Mouse (Mus musculus): Measurements from ENCODE around the gene B430306N03Rik. TPM values are rescaled to one million over a fixed set of nuclear protein-coding genes. Genes with fewer than 3 reads are reported as not detected.
"Not testable (repeated sequence)": the region's sequence is repeated elsewhere in the genome, so short reads cannot be mapped to it uniquely, and the experiment has no call there.

B430306N03Rik gene
- polyA plus RNA-seq, 1 experiment from 2014 or later, result 0.09 TPM

DNA sequence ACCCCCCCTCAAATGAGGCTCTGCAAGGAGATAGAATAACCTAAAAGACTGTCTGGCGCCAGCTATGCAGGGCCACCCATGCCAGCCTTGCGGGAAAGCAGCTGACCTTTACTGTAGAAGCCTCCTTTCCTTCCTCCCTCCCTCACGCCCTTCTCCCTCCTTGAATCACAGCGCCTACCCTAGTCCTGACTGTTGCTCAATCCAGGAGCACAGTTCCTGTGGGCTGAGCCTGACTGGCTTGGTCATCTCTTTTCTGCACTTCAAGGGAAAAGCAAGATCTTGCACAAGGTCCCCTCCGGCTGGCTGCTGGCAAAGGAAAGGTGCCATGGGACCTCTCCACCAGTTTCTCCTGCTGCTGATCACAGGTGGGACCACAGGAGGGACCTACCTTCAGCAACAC lies 30.3 kb downstream of the B430306N03Rik start, which contains the start of gene Trem2:
Trem2 (plus strand) TSS at position 171 of the 400 bp plus-strand sequence.
- no peak within 1 kb of the TSS for H3K4me3 ChIP-seq
- H3K27me3 ChIP-seq, result no peaks in the 10 kb centered on the region
- ATAC-seq (replicated peaks), result no peak
- no peak within 1 kb of the TSS for H3K9ac ChIP-seq (replicated peaks)
- H3K9me3 ChIP-seq, result no peaks in the 10 kb centered on the region
- 84% methylated on average over 5 of the region's 5 CpGs for WGBS
- H3K4me1 ChIP-seq, result no peaks in the 10 kb centered on the region
- no peaks in the 10 kb centered on the region for H3K36me3 ChIP-seq
- no peak within 1 kb of the TSS for H3K27ac ChIP-seq (replicated peaks)
- H3K4me2 ChIP-seq (replicated peaks), result no peak within 1 kb of the TSS

DNA sequence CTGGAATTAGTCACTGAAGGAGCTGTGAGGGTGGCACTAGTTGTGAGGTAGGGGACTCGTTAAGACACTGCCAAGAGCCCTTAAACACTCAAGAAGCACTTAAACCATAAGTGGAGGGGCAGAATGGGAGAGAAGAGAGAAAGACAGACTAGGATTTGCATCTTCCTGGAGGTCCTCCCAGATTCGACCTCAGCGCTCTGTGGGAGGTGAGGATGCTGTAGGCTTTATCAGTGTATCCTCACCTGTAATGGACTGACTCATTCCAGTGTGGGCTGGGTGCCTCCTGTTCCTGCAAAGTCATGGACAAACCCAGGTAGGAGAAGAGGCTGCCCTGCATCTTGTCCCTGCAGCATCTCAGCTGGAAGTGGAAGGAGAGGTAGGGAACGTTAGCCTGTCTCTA lies 30.9 kb downstream of the B430306N03Rik start:
- H3K36me3 ChIP-seq, result no peaks in the 10 kb centered on the region
- no peaks in the 10 kb centered on the region for H3K4me1 ChIP-seq
- no peaks in the 10 kb centered on the region for H3K9me3 ChIP-seq
- H3K9ac ChIP-seq (replicated peaks), result no peak overlapping the region
- no peaks in the 10 kb centered on the region for H3K27me3 ChIP-seq
- H3K27ac ChIP-seq (replicated peaks), result no peak overlapping the region
- no peak overlapping the region for H3K4me2 ChIP-seq (replicated peaks)
- no peak overlapping the region for H3K4me3 ChIP-seq
- ATAC-seq (replicated peaks), result no peak
- WGBS, result 64% methylated on average over 4 of the region's 4 CpGs

DNA sequence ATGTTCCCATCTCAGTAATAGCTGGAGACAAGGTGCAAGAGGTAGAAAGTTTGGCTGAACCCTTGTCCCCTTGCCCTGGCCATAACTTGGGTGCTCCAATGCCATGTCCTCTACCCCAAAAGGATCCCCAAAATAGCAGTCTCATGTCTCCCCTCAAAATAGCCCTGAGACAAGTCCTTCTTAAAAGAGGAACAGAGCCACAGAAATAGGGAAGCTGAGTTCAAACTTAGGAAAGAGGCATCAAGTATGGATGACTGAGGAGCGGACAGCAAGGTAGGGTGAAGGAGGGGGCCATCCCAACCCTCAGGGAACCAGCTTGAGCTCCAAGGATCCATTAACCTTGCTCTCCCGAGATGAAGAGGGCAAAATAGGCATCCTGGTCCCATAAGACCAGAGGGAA lies 31.3 kb downstream of the B430306N03Rik start:
- 84% methylated on average over 2 of the region's 2 CpGs for WGBS
- Histone ChIP-seq H3K27me3 (no peaks in the 10 kb centered on the region), H3K9me3 (no peaks in the 10 kb centered on the region), H3K4me2 (replicated peaks) (no peak overlapping the region), H3K36me3 (no peaks in the 10 kb centered on the region), H3K4me3 (no peak overlapping the region), H3K27ac (replicated peaks) (no peak overlapping the region), H3K9ac (replicated peaks) (no peak overlapping the region), H3K4me1 (no peaks in the 10 kb centered on the region)
- ATAC-seq (replicated peaks), result no peak

DNA sequence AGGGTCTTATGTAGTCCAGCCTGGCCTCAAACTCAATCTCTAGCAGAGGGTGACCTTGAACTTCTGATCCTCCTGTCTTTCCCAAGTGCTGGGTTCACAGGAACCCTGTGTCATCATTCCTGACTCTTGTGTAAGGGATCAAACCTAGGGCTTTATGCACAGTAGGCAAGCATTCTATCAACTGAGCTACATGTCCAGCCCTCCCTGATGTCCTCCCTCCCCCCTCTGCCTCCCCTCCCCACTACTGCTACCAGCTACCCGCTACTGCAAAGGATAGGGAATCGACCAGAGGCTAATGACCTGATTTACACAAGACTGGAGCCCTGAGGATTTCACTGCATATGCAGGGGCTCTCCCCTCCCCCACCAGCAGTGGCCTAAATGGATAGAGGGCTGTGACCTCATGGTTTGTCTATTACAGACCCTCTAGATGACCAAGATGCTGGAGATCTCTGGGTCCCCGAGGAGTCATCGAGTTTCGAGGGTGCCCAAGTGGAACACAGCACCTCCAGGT lies 34.8 kb downstream of the B430306N03Rik start:
- no peak for ATAC-seq (replicated peaks)
- H3K27ac ChIP-seq (replicated peaks), result no peak overlapping the region
- H3K27me3 ChIP-seq, result no peaks in the 10 kb centered on the region
- H3K9me3 ChIP-seq, result no peaks in the 10 kb centered on the region
- H3K4me3 ChIP-seq, result no peak overlapping the region
- H3K36me3 ChIP-seq, result no peaks in the 10 kb centered on the region
- WGBS, result 75% methylated on average over 5 of the region's 5 CpGs
- no peak overlapping the region for H3K9ac ChIP-seq (replicated peaks)
- no peaks in the 10 kb centered on the region for H3K4me1 ChIP-seq
- no peak overlapping the region for H3K4me2 ChIP-seq (replicated peaks)

DNA sequence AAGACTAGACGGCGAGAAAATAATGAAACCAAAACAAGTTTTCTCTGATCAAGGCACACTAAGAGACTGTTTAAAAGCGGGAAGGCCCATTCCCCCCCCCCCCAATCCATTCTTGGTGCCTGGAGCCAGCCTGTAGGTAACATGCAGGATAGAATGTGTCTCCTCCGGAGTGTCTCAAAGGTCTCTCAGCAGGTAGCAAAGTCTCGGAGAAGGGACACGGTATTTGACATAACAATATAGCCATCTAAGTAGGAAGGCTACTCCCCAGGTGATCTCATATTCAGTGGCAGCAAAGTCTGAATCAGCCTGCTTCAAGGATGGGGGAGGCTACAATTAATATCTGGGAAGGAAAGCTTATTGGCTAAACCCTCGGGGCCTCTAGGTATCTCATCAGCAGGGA lies 37.0 kb downstream of the B430306N03Rik start:
- H3K27ac ChIP-seq (replicated peaks); H3K27me3 ChIP-seq; H3K4me1 ChIP-seq; H3K4me2 ChIP-seq (replicated peaks); H3K9me3 ChIP-seq; ATAC-seq (replicated peaks); H3K9ac ChIP-seq (replicated peaks); H3K4me3 ChIP-seq; H3K36me3 ChIP-seq: not testable (repeated sequence)
- WGBS, result 58% methylated on average over 7 of the region's 7 CpGs

DNA sequence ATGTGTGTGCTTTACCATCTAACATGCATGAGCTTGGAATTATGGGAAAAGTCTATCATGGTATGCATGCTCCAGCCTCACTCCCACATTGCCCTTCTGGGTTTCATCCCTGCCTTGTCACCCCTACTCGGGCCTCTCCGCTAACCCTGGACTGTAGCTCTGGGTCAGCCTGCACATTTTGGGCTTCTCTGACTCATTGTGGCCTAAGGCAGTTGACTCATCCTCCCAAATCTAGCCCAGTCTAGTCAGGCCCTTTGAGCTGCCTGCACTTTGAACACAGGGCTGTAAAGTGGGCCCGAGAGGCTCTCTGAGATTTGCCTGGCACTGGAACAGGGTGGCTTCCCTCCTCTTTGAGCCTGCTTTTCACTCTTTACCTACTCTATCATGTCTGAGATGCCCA lies 39.9 kb downstream of the B430306N03Rik start:
- Histone ChIP-seq H3K9me3 (no peaks in the 10 kb centered on the region), H3K36me3 (no peaks in the 10 kb centered on the region), H3K4me1 (no peaks in the 10 kb centered on the region), H3K4me3 (no peak overlapping the region), H3K9ac (replicated peaks) (no peak overlapping the region), H3K27me3 (no peaks in the 10 kb centered on the region), H3K4me2 (replicated peaks) (no peak overlapping the region), H3K27ac (replicated peaks) (no peak overlapping the region)
- no peak for ATAC-seq (replicated peaks)
- 79% methylated on average over 3 of the region's 3 CpGs for WGBS

DNA sequence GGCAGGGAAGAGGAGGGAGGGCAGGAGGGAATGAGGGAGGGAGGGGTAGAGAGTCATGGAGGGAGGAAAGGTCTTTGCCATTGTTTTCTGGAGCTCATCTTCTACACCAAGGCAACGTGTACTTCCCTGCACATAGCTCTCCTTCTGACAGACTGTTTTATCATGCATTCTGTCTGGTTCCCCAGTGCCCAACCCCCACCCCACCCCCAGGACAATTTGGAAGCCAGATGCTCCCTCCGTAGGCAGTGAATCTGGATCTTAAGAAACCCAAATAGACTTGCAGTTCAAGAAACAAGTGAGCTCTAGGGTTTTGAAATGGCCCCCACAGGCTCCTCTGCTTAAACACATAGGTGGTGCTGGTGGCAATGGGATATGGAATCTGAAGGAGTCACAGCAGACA lies 42.0 kb downstream of the B430306N03Rik start:
- no peak for ATAC-seq (replicated peaks)
- Histone ChIP-seq H3K27ac (replicated peaks) (no peak overlapping the region), H3K9ac (replicated peaks) (no peak overlapping the region), H3K36me3 (no peaks in the 10 kb centered on the region), H3K4me2 (replicated peaks) (no peak overlapping the region), H3K4me3 (no peak overlapping the region), H3K4me1 (peaks cover 6% of the 10 kb centered on the region), H3K9me3 (no peaks in the 10 kb centered on the region), H3K27me3 (no peaks in the 10 kb centered on the region)
- 53% methylated on average over 2 of the region's 2 CpGs for WGBS

DNA sequence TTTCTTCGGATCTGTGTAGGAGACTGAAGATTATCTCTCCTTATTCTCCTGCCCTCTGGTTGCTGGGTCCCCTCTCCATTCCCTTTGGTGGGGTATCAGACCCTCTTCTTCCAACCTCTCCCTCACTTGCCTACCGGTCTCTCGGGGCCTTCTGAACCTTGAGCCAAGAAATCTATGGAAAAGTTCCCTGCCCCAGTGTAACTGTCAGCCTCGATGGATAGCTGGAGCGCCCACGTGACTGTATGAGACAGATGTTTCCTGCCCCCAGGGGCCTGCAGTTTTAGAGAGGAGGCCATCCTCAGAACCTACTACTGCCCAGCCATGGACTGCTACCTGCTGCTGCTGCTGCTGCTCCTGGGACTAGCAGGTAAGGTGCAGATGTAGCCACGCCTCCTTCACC lies 43.7 kb downstream of the B430306N03Rik start, which contains the start of gene Treml1:
Treml1 (plus strand) TSS at position 301 of the 400 bp plus-strand sequence.
- Histone ChIP-seq H3K27ac (replicated peaks) (no peak within 1 kb of the TSS), H3K36me3 (no peaks in the 10 kb centered on the region), H3K9ac (replicated peaks) (no peak within 1 kb of the TSS), H3K4me1 (peaks cover 14% of the 10 kb centered on the region), H3K4me3 (no peak within 1 kb of the TSS), H3K27me3 (no peaks in the 10 kb centered on the region), H3K4me2 (replicated peaks) (no peak within 1 kb of the TSS), H3K9me3 (no peaks in the 10 kb centered on the region)
- no peak for ATAC-seq (replicated peaks)
- WGBS, result 82% methylated on average over 7 of the region's 7 CpGs

DNA sequence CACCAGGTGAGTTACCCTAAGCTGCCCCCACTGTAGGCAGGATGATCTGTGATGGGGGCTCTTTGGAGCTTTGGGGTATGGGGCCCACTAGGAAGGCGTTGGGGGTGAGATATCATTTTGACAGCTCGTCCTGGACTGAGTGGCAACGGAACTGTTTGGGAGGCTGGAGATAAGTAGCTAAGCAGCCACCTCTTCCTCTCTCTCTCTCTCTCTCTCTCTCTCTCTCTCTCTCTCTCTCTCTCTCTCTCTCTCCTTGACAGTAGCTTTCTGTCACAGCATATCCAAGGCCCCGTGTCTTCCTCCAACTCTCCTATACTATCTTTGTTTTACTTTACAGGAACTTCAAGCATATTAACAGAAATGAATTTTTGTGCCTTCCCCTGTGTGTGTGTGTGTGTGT lies 44.5 kb downstream of the B430306N03Rik start:
- no peak for ATAC-seq (replicated peaks)
- 83% methylated on average over 4 of the region's 4 CpGs for WGBS
- Histone ChIP-seq H3K36me3 (no peaks in the 10 kb centered on the region), H3K4me3 (no peak overlapping the region), H3K9ac (replicated peaks) (no peak overlapping the region), H3K9me3 (no peaks in the 10 kb centered on the region), H3K27me3 (no peaks in the 10 kb centered on the region), H3K4me1 (peaks cover 14% of the 10 kb centered on the region), H3K27ac (replicated peaks) (no peak overlapping the region), H3K4me2 (replicated peaks) (no peak overlapping the region)

DNA sequence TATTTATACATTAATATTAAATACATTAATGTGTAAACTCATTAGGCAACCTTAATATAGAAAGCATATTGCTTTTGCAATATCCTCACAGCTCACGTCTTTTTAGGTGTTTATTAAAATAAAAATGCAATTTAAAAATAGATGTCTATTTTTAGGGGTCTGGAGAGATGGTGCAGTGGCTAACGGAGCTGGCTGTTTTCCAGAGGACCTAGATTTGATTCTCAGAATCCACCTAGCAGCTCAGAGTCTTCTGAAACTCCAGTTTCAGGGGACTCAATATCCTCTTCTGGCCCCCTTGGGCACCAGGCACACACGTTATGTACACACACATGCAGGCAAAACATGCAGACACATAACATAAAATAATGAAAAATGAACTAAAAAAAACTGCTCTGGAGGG lies 46.4 kb downstream of the B430306N03Rik start:
- H3K27me3 ChIP-seq, result no peaks in the 10 kb centered on the region
- WGBS, result 70% methylated on average over 3 of the region's 3 CpGs
- peaks cover 14% of the 10 kb centered on the region for H3K4me1 ChIP-seq
- no peak overlapping the region for H3K4me2 ChIP-seq (replicated peaks)
- no peaks in the 10 kb centered on the region for H3K9me3 ChIP-seq
- no peak for ATAC-seq (replicated peaks)
- no peak overlapping the region for H3K27ac ChIP-seq (replicated peaks)
- no peak overlapping the region for H3K9ac ChIP-seq (replicated peaks)
- no peak overlapping the region for H3K4me3 ChIP-seq
- no peaks in the 10 kb centered on the region for H3K36me3 ChIP-seq

DNA sequence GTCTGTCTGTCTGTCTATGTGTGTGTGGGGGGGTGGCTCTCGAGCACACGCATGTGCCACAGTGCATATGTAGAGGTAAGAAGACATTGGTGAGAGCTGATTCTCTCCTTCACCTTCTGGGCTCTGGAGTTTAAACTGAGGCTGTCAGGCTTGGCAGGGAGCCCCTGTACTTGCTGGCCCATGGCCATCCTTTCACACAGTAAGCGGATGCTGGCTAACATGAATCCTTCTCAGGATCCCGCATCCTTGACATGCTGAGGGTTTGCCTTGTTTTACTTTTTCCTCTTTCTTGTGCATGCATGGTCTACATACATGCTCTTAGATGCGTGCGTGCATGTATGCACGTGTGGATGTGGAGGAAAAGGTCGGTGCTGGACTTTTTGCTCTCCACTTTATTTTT lies 47.0 kb downstream of the B430306N03Rik start:
- H3K4me2 ChIP-seq (replicated peaks), result no peak overlapping the region
- H3K27ac ChIP-seq (replicated peaks), result no peak overlapping the region
- no peak; the same call in 1 of the 2 replicates for ATAC-seq (replicated peaks)
- H3K9me3 ChIP-seq, result no peaks in the 10 kb centered on the region
- peaks cover 14% of the 10 kb centered on the region for H3K4me1 ChIP-seq
- no peaks in the 10 kb centered on the region for H3K27me3 ChIP-seq
- no peaks in the 10 kb centered on the region for H3K36me3 ChIP-seq
- no peak overlapping the region for H3K9ac ChIP-seq (replicated peaks)
- H3K4me3 ChIP-seq, result no peak overlapping the region
- WGBS, result 70% methylated on average over 8 of the region's 8 CpGs

DNA sequence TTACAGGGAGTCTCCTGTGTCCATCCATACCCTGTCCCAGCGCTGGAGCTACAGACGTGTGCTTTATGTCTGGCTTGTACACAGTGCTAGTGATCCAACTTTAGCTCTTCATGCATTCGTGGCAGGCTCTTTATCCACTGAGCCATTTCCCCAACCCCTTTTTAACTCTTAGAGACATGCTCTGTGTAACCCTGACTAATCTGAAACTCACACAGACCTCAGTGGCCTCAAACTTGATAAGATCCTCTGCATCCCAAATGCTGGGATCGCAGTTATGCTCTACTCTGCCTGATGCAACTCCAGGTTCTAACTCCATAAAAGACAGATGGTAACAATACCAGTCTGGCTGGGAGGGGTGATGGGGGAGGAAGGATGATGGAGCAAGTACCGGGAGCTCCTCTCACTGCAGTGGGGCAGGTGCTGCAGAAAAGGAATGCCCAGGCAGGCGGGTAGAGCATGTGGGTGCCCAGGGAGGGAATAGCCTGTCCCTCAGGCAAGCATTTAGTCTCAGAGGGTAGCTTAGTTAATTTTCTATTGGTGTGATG lies 47.6 kb downstream of the B430306N03Rik start:
- Histone ChIP-seq H3K9me3 (no peaks in the 10 kb centered on the region), H3K4me3 (no peak overlapping the region), H3K9ac (replicated peaks) (no peak overlapping the region), H3K4me2 (replicated peaks) (no peak overlapping the region), H3K4me1 (peaks cover 14% of the 10 kb centered on the region), H3K36me3 (no peaks in the 10 kb centered on the region), H3K27me3 (no peaks in the 10 kb centered on the region), H3K27ac (replicated peaks) (no peak overlapping the region)
- 70% methylated on average over 6 of the region's 6 CpGs for WGBS
- no peak for ATAC-seq (replicated peaks)

DNA sequence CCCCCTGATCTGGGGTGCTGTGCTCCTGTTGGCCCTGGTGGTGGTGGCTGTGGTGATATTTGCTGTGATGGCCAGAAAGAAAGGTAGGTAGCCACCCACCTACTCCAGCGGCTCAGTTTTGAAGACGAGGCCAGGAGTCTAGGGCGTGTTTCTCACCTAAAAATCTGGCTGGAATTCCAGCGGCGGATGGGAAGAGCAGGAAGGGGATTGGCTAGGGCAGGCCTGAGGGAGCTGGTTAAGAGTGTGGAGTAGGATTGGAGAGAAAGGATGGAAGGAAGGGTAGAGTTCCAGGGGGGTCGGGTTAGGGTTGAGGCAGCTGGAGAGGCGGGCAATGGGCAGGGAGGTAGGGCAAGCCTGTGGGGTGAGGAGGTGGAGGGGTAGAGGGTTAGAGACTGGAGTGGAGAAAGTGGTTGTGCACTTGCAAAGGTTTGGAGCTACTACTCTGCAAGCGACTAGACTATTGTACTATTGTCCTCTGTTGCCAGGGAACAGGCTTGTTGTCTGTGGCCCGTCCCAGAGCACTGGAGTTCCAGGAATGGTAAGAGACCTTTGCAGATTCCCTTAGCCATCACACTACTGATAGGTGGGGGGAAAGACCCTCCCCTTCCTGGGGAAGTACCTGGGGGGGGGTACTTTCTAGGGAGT lies 49.7 kb downstream of the B430306N03Rik start:
- Histone ChIP-seq H3K4me1 (peaks cover 14% of the 10 kb centered on the region), H3K4me3 (no peak overlapping the region), H3K4me2 (replicated peaks) (no peak overlapping the region), H3K27me3 (no peaks in the 10 kb centered on the region), H3K9ac (replicated peaks) (no peak overlapping the region), H3K36me3 (no peaks in the 10 kb centered on the region), H3K27ac (replicated peaks) (no peak overlapping the region), H3K9me3 (no peaks in the 10 kb centered on the region)
- ATAC-seq (replicated peaks), result no peak
- WGBS, result 72% methylated on average over 9 of the region's 9 CpGs
